Mouse (Mus musculus): ENCODE results near the gene Fam124a. TPM values are rescaled to one million over a fixed set of nuclear protein-coding genes. Genes with fewer than 3 reads are reported as not detected.

Fam124a gene
- polyA plus RNA-seq, 1 experiment from 2014 or later, result 71.2 TPM

DNA sequence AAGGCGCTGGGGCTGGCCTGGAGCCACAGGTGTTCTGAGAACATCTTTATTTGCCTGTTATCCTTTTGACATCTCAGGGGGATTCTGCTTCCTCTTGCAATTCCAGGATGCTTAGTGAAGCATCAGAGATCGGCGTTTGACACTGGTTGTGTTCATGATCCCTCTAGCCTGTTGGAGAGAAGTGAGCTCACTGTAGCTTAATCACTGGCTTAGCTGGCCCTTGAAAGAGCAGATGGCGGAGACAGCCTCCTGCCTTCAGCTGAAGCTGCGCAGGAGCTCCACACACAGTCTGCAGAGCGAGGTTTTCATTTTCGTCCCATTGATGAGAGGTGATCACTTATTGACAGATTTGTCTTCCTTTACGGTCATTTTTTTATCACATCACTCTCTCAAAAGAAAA, 20.3 kb downstream of the Fam124a start:
- ATAC-seq (ENCODE audit: low FRiP score), result no peak
- Histone ChIP-seq H3K9ac (replicated peaks) (no peak overlapping the region), H3K4me2 (no peak overlapping the region), H3K4me3 (replicated peaks) (no peak overlapping the region), H3K4me1 (peaks cover 3% of the 10 kb centered on the region; the same call in 1 of the 2 replicates), H3K27me3 (replicated peaks) (no peaks in the 10 kb centered on the region), H3K36me3 (no peaks in the 10 kb centered on the region), H3K27ac (replicated peaks) (no peak overlapping the region), H3K9me3 (replicated peaks) (no peaks in the 10 kb centered on the region)
- 75% methylated on average over 8 of the region's 8 CpGs for WGBS

DNA sequence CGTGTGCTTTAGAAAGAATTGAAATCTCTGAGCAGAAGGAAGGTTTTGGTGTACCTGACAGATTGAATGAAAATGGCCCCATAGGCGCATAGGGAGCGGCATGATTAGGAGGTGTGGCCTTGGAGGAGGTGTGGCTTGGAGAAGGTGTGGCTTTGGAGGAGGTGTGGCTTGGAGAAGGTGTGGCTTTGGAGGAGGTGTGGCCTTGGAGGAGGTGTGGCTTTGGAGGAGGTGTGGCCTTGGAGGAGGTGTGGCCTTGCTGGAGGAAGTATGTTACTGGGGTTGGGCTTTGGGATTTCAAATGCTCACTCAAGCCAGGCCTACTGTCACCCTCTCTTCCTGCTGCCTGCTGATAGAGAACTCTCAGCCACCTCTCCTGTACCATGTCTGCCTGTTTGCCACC, 25.4 kb downstream of the Fam124a start:
- no peak overlapping the region for H3K4me3 ChIP-seq (replicated peaks)
- H3K9ac ChIP-seq (replicated peaks), result no peak overlapping the region
- no peaks in the 10 kb centered on the region for H3K36me3 ChIP-seq
- no peak for ATAC-seq (ENCODE audit: low FRiP score)
- peaks cover 44% of the 10 kb centered on the region for H3K4me1 ChIP-seq
- H3K27ac ChIP-seq (replicated peaks), result no peak overlapping the region
- H3K4me2 ChIP-seq, result no peak overlapping the region
- H3K9me3 ChIP-seq (replicated peaks), result no peaks in the 10 kb centered on the region
- H3K27me3 ChIP-seq (replicated peaks), result no peaks in the 10 kb centered on the region
- WGBS, result 90% methylated on average over 3 of the region's 3 CpGs

DNA sequence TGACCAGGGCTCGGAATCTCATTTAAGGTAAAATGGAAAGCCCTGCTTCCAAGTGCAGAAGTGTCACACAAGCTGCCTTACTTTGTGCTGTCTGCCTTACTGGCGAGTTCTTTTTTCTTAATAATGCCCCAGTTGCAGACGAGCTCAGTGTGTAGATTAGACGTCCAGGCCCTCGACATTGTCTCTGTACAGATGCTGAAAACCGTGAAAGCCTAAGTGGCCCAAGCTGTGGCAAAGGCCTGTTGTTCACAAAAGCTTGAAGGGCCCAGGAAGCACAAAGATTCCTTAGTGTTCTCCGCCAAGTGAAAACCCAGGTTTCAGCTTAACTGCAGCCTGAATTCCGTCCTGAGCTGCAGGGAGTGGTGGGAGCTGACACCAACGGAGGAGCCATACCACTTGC, 26.2 kb downstream of the Fam124a start:
- WGBS, result 36% methylated on average over 9 of the region's 9 CpGs
- Histone ChIP-seq H3K9ac (replicated peaks) (no peak overlapping the region), H3K36me3 (no peaks in the 10 kb centered on the region), H3K4me3 (replicated peaks) (no peak overlapping the region), H3K27ac (replicated peaks) (peak overlapping the region; percentile 58; the same call in 1 of the 2 replicates), H3K4me1 (peaks cover 45% of the 10 kb centered on the region), H3K4me2 (no peak overlapping the region), H3K9me3 (replicated peaks) (no peaks in the 10 kb centered on the region), H3K27me3 (replicated peaks) (no peaks in the 10 kb centered on the region)
- ATAC-seq (ENCODE audit: low FRiP score), result no peak

GRCm38 (mm10) chr14:62584637-62585036, 29.1 kb downstream of the Fam124a start:
- Histone ChIP-seq H3K4me2 (no peak overlapping the region), H3K4me3 (replicated peaks) (no peak overlapping the region), H3K4me1 (peaks cover 45% of the 10 kb centered on the region), H3K36me3 (peaks cover 10% of the 10 kb centered on the region), H3K9me3 (replicated peaks) (no peaks in the 10 kb centered on the region), H3K9ac (replicated peaks) (no peak overlapping the region), H3K27me3 (replicated peaks) (no peaks in the 10 kb centered on the region), H3K27ac (replicated peaks) (peak overlapping the region; percentile 79)
- ATAC-seq (ENCODE audit: low FRiP score), result no peak

DNA sequence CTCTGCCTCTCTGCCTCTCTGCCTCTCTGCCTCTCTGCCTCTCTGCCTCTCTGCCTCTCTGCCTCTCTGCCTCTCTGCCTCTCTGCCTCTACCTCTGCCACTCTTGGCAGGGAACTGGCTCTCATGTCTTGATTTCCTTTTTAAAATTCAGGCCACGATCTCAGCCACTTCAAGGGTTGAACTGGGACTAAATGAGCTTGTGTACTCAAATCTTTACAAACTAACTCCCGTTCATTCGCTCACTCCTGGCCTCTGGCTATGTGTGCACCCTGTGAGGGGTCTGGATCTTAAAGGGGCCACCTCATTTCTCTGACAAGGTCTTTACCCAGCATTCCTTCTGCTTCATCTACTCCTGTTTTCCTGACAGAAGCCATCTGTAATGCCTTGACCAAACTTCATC, 29.8 kb downstream of the Fam124a start:
- no peak overlapping the region for H3K9ac ChIP-seq (replicated peaks)
- ATAC-seq (ENCODE audit: low FRiP score), result peak; percentile 65; the same call in 1 of the 2 replicates
- peak overlapping the region; percentile 79 for H3K27ac ChIP-seq (replicated peaks)
- no peak overlapping the region for H3K4me2 ChIP-seq
- 17% methylated on average over 3 of the region's 3 CpGs for WGBS
- H3K4me1 ChIP-seq, result peaks cover 45% of the 10 kb centered on the region
- peaks cover 10% of the 10 kb centered on the region for H3K36me3 ChIP-seq
- no peak overlapping the region for H3K4me3 ChIP-seq (replicated peaks)
- no peaks in the 10 kb centered on the region for H3K9me3 ChIP-seq (replicated peaks)
- H3K27me3 ChIP-seq (replicated peaks), result no peaks in the 10 kb centered on the region

- H3K27ac ChIP-seq (replicated peaks), result peak overlapping the region; percentile 33; the same call in 1 of the 2 replicates
- H3K9me3 ChIP-seq (replicated peaks), result no peaks in the 10 kb centered on the region
- H3K27me3 ChIP-seq (replicated peaks), result no peaks in the 10 kb centered on the region
- WGBS, result 23% methylated on average over 6 of the region's 6 CpGs
- peaks cover 19% of the 10 kb centered on the region for H3K4me1 ChIP-seq
- H3K4me3 ChIP-seq (replicated peaks), result no peak overlapping the region
- H3K9ac ChIP-seq (replicated peaks), result no peak overlapping the region
- ATAC-seq (ENCODE audit: low FRiP score), result peak; percentile 28; the same call in 1 of the 2 replicates
- H3K4me2 ChIP-seq, result no peak overlapping the region
- H3K36me3 ChIP-seq, result peaks cover 4% of the 10 kb centered on the region; the same call in 1 of the 2 replicates
These were observed 44.6 kb downstream of the Fam124a start for GRCm38 (mm10) chr14:62600109-62600522.

DNA sequence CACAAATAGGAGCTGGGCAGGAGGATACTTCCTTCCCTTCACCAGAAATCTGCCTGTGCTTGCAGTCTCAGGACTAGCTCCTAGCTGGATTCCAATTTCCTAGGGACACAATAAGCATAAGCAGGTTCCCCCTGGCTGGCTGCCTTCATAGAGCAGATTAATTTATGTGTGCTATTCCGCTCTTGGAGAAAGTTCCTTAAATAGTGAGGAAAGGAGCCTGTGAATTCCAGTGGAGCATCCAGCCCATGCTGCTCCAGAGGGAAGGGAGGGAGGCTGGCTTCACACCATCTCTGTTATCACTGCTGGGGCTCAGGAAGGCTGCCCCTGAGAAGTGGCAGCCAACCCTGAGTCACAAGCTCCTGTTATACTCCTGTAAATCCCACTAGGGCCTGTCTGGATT, 46.7 kb downstream of the Fam124a start:
- WGBS, result 40% methylated on average over 1 of the region's 1 CpGs
- H3K4me2 ChIP-seq, result no peak overlapping the region
- no peak for ATAC-seq (ENCODE audit: low FRiP score)
- no peak overlapping the region for H3K4me3 ChIP-seq (replicated peaks)
- H3K27ac ChIP-seq (replicated peaks), result peak overlapping the region; percentile 29; the same call in 1 of the 2 replicates
- H3K9me3 ChIP-seq (replicated peaks), result no peaks in the 10 kb centered on the region
- peaks cover 11% of the 10 kb centered on the region; the same call in 1 of the 2 replicates for H3K36me3 ChIP-seq
- no peaks in the 10 kb centered on the region for H3K27me3 ChIP-seq (replicated peaks)
- H3K9ac ChIP-seq (replicated peaks), result no peak overlapping the region
- H3K4me1 ChIP-seq, result peaks cover 16% of the 10 kb centered on the region

- peaks cover 16% of the 10 kb centered on the region; the same call in 1 of the 2 replicates for H3K36me3 ChIP-seq
- no peak for ATAC-seq (ENCODE audit: low FRiP score)
- no peak overlapping the region for H3K4me3 ChIP-seq (replicated peaks)
- no peak overlapping the region for H3K9ac ChIP-seq (replicated peaks)
- H3K9me3 ChIP-seq (replicated peaks), result no peaks in the 10 kb centered on the region
- H3K4me1 ChIP-seq, result peaks cover 16% of the 10 kb centered on the region
- no peaks in the 10 kb centered on the region for H3K27me3 ChIP-seq (replicated peaks)
- WGBS, result 88% methylated on average over 1 of the region's 1 CpGs
- no peak overlapping the region for H3K4me2 ChIP-seq
- peak overlapping the region; percentile 29; the same call in 1 of the 2 replicates for H3K27ac ChIP-seq (replicated peaks)
These were observed 47.3 kb downstream of the Fam124a start for GRCm38 (mm10) chr14:62602869-62603268.

- Histone ChIP-seq H3K4me1 (no peaks in the 10 kb centered on the region), H3K27me3 (replicated peaks) (no peaks in the 10 kb centered on the region), H3K36me3 (peaks cover 20% of the 10 kb centered on the region), H3K27ac (replicated peaks) (no peak overlapping the region), H3K4me3 (replicated peaks) (no peak overlapping the region), H3K9ac (replicated peaks) (no peak overlapping the region), H3K4me2 (no peak overlapping the region), H3K9me3 (replicated peaks) (no peaks in the 10 kb centered on the region)
- 58% methylated on average over 8 of the region's 8 CpGs for WGBS
- ATAC-seq (ENCODE audit: low FRiP score), result peak; percentile 56; the same call in 1 of the 2 replicates
These were observed 52.3 kb downstream of the Fam124a start for GRCm38 (mm10) chr14:62607791-62608196.

DNA sequence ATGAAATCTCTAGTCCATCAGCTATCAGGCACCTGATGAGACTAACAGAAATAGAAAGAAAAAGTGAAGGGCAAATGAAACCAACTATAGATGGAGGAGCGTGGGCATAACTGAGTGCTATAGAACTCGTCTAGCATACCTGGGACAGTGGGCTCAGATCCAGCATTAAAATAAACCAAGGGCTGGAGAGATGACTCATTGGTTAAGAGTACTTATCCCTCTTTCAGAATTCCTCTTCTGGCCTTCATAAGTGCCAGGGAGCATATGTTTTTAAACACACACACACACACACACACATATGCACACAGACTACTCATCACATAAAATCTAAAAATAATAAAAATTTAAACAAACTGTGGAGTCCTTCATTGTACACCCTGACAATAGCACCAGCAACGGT, 54.4 kb downstream of the Fam124a start:
- Histone ChIP-seq H3K4me3 (replicated peaks) (no peak overlapping the region), H3K9ac (replicated peaks) (no peak overlapping the region), H3K4me2 (no peak overlapping the region), H3K27ac (replicated peaks) (no peak overlapping the region), H3K4me1 (no peaks in the 10 kb centered on the region), H3K27me3 (replicated peaks) (no peaks in the 10 kb centered on the region), H3K9me3 (replicated peaks) (no peaks in the 10 kb centered on the region), H3K36me3 (peaks cover 20% of the 10 kb centered on the region)
- no peak for ATAC-seq (ENCODE audit: low FRiP score)
- 80% methylated on average over 3 of the region's 3 CpGs for WGBS

DNA sequence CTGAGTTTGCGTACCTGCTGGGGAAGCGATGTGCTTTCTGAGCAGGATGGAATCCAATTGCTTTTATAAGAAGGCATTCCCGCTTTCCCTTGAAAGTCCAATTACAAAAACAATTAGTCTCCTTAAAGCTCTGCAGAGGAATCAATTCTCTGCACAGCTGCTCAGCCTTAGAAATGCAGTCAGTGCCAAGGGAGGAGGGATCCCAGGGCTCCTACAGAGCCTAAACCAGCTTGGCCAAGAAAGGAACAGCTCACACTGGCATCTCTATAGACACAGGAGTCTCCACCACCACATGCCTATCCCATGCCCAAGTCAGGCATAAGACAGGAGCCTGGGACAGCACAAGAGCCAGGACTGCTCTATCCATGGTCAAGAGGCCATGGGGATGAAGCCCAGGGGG, 66.9 kb downstream of the Fam124a start:
- Histone ChIP-seq H3K27me3 (replicated peaks) (no peaks in the 10 kb centered on the region), H3K36me3 (no peaks in the 10 kb centered on the region), H3K4me2 (no peak overlapping the region), H3K27ac (replicated peaks) (peak overlapping the region; percentile 74), H3K9ac (replicated peaks) (no peak overlapping the region), H3K4me3 (replicated peaks) (no peak overlapping the region), H3K9me3 (replicated peaks) (no peaks in the 10 kb centered on the region), H3K4me1 (peaks cover 7% of the 10 kb centered on the region)
- WGBS, result 54% methylated on average over 3 of the region's 3 CpGs
- ATAC-seq (ENCODE audit: low FRiP score), result peak; percentile 68

DNA sequence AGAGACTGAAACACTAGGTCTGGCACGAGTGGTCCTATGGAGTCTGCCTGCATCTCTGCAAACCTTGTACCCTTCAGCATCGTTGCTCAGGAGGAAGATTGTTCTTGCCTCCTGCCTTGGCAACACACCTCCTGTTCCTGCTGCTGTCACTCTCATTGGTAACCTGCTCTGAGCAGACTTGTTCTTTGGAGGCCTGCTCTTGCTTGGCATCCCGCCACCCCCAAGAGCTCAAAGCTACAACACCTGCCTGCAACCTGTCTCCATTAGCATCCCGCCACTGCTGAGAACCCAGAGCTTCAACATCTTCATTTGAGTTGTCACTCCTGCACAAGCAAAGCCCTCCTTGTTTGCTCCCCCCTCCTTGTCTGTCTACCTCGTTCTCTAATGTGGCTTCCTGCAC, 72.4 kb downstream of the Fam124a start:
- Histone ChIP-seq H3K4me1 (no peaks in the 10 kb centered on the region), H3K9ac (replicated peaks) (no peak overlapping the region), H3K27ac (replicated peaks) (no peak overlapping the region), H3K27me3 (replicated peaks) (no peaks in the 10 kb centered on the region), H3K36me3 (no peaks in the 10 kb centered on the region), H3K4me2 (no peak overlapping the region), H3K9me3 (replicated peaks) (no peaks in the 10 kb centered on the region), H3K4me3 (replicated peaks) (no peak overlapping the region)
- WGBS, result 92% methylated on average over 5 of the region's 5 CpGs
- ATAC-seq (ENCODE audit: low FRiP score), result no peak

Measured in neural tube, embryonic 15.5 days (tissue).